Mouse (Mus musculus): Measurements from ENCODE around the gene Susd6. TPM values are rescaled to one million over a fixed set of nuclear protein-coding genes. Genes with fewer than 3 reads are reported as not detected.

Gene Susd6
- total and polyA plus RNA-seq, 3 experiments = 7.8 to 11.0 (median 8.7) TPM

DNA sequence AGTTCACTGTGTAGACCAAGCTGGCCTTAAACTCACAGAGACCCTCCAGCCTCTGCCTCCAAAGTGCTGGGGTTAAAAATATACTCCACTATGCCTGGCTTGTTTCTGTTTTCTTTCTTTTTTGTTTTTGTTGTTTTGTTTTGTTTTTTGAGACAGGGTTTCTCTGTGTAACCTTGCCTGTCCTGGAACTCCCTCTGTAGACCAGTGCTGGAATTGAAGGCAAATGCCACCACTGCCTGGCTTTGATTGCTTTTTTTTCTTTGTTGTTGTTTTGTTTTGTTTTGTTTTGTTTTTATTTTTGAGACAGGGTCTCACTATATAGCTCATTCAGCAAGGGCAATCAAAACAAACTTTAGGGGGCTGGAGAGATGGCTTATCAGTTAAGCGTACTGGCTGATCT lies 11.1 kb downstream of the Susd6 start:
- dilution Hi-C loops (cut with MboI; ENCODE audit: extremely low pct_ligation_motif_present, extremely low pct_unique_long_range_greater_than_20kb, low sequenced_read_pairs) = no loop called here
- no peak overlapping the region for H3K4me2 ChIP-seq (ENCODE audit: insufficient read depth, low read depth, poor library complexity, severe bottlenecking)
- in situ Hi-C loops (cut with MboI; ENCODE audit: low pct_ligation_motif_present, low pct_unique_long_range_greater_than_20kb, low sequenced_read_pairs) = no loop called here

DNA sequence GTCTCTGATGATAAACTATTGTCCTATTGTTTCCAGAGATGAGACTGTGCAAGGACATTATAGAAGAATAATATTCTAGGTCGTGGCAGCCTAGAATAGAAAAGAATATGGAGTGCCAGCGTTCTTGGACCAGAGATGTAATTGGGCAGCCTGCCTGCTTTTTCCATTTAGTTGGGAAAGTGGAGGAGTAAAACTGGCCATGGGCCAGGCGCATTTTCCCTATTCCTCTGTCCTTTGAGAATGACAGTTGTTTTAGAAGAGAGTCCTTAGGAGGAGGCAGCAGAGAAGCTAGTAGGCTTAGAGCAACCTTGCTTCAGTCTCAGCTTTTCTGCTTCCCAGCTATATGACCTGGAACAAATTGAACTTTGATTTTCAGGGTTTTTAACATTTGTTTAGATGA lies 13.6 kb downstream of the Susd6 start:
- no peak overlapping the region for H3K4me3 ChIP-seq (replicated peaks in 1 of 3; ENCODE audit: low read depth in 2 of 3, low read length in 2 of 3, poor library complexity in 1 of 3)
- peaks cover 0 to 15% of the 10 kb centered on the region in 2 experiments for H3K36me3 ChIP-seq (replicated peaks in 1 of 2; ENCODE audit: control insufficient read depth in 1 of 2, insufficient read depth in 1 of 2, low read length in 1 of 2)
- in situ Hi-C loops (cut with MboI; ENCODE audit: low pct_ligation_motif_present, low pct_unique_long_range_greater_than_20kb, low sequenced_read_pairs) (no loop called here), dilution Hi-C loops (cut with MboI; ENCODE audit: extremely low pct_ligation_motif_present, extremely low pct_unique_long_range_greater_than_20kb, low sequenced_read_pairs) (no loop called here)
- H3K4me1 ChIP-seq (ENCODE audit: control insufficient read depth in 1 of 2, insufficient read depth in 2 of 2) = peaks cover 3 to 40% of the 10 kb centered on the region in 2 experiments; a peak in 3 of 4 replicates
- peaks cover 22% of the 10 kb centered on the region for H3K79me2 ChIP-seq (replicated peaks; ENCODE audit: control insufficient read depth, extremely low read depth, insufficient read depth, poor library complexity, severe bottlenecking)
- no peaks in the 10 kb centered on the region for H3K27me3 ChIP-seq (replicated peaks)
- no peak for DNase-seq (ENCODE audit: extremely low read depth)
- H3K9me3 ChIP-seq (replicated peaks; ENCODE audit: low read length) = no peaks in the 10 kb centered on the region
- H3K27ac ChIP-seq (ENCODE audit: insufficient read depth, low read depth) = no peak overlapping the region
- no peak for TF ChIP-seq POLR2A (IDR thresholded peaks at IDR 0.05; ENCODE audit: low read depth, low read length)
- TF ChIP-seq TBP (conservative IDR thresholded peaks at IDR 0.05; ENCODE audit: low read depth, low read length) = no peak
- TF ChIP-seq ELF1 (IDR thresholded peaks at IDR 0.05; ENCODE audit: low read depth, low read length) = no peak
- TF ChIP-seq GABPA (IDR thresholded peaks at IDR 0.05; ENCODE audit: insufficient replicate concordance, low read depth, low read length) = no peak
- TF ChIP-seq CTCF (conservative IDR thresholded peaks at IDR 0.05 in 1 of 2, IDR thresholded peaks at IDR 0.05 in 1 of 2; ENCODE audit: low read depth in 2 of 2, low read length in 2 of 2) = no peak
- no peak for TF ChIP-seq EP300 (IDR thresholded peaks at IDR 0.05; ENCODE audit: low read length)
- H3K4me2 ChIP-seq (ENCODE audit: insufficient read depth, low read depth, poor library complexity, severe bottlenecking) = no peak overlapping the region
- no peak overlapping the region for H3K9ac ChIP-seq (ENCODE audit: insufficient read depth, low read depth)

More for the DNA sequence above, 11.1 kb downstream of the Susd6 start:
- peaks cover 3 to 42% of the 10 kb centered on the region in 2 experiments; a peak in 3 of 4 replicates for H3K4me1 ChIP-seq (ENCODE audit: control insufficient read depth in 1 of 2, insufficient read depth in 2 of 2)
- no peaks in the 10 kb centered on the region for H3K9me3 ChIP-seq (replicated peaks; ENCODE audit: low read length)
- H3K27me3 ChIP-seq (replicated peaks) = no peaks in the 10 kb centered on the region
- no peak overlapping the region for H3K4me3 ChIP-seq (replicated peaks in 1 of 3; ENCODE audit: low read depth in 2 of 3, low read length in 2 of 3, poor library complexity in 1 of 3)
- TF ChIP-seq ZKSCAN1 (IDR thresholded peaks at IDR 0.05; ENCODE audit: borderline replicate concordance, low read depth, low read length) (no peak), MAZ (IDR thresholded peaks at IDR 0.05; ENCODE audit: low read depth, low read length) (no peak), RAD21 (IDR thresholded peaks at IDR 0.05; ENCODE audit: low read depth, low read length) (peak; percentile 34), EP300 (IDR thresholded peaks at IDR 0.05; ENCODE audit: low read length) (no peak), NRF1 (IDR thresholded peaks at IDR 0.05; ENCODE audit: low read depth, low read length) (no peak), USF2 (conservative IDR thresholded peaks at IDR 0.05; ENCODE audit: low read depth, low read length) (no peak), CTCF (conservative IDR thresholded peaks at IDR 0.05 in 1 of 2, IDR thresholded peaks at IDR 0.05 in 1 of 2; ENCODE audit: low read depth in 2 of 2, low read length in 2 of 2) (peak in 1 of 2 experiments; percentile 50; a peak in 2 of 4 replicates), SMC3 (IDR thresholded peaks at IDR 0.05; ENCODE audit: low read depth, low read length) (peak; percentile 34; the same call in 1 of the 2 replicates)
- no peak overlapping the region for H3K27ac ChIP-seq (ENCODE audit: insufficient read depth, low read depth)
- no peak overlapping the region for H3K9ac ChIP-seq (ENCODE audit: insufficient read depth, low read depth)
- no peak for DNase-seq (ENCODE audit: extremely low read depth)
- H3K36me3 ChIP-seq (replicated peaks in 1 of 2; ENCODE audit: control insufficient read depth in 1 of 2, insufficient read depth in 1 of 2, low read length in 1 of 2) = peaks cover 0 to 12% of the 10 kb centered on the region in 2 experiments
- H3K79me2 ChIP-seq (replicated peaks; ENCODE audit: control insufficient read depth, extremely low read depth, insufficient read depth, poor library complexity, severe bottlenecking) = peaks cover 20% of the 10 kb centered on the region

DNA sequence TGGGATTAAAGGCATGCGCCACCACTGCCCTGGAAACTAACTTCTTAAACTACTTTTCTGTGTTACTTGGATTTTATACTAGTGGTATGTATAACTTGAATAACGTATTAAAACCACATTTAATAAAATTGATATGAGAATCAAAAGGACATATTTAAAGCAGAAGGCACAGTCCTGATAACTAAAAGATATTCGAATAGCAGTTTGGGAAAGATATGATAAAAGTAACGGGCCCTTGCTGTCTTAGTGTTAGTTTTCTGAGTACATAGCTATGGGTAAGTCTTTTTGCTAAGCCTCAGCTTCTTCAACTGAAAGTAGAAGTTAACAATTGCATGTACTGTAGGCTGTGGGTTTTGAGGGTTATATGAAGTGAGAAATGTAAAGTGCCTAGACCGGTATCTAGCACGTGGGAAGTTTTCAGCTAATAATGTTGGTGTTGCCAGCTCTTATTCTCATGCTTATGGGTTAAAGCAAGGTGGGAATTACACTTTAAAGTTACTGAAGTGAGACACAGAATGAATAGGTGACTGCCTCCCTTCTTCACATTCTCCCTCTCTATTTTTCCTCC lies 14.6 kb downstream of the Susd6 start:
- in situ Hi-C loops (cut with MboI; ENCODE audit: low pct_ligation_motif_present, low pct_unique_long_range_greater_than_20kb, low sequenced_read_pairs) = no loop called here
- dilution Hi-C loops (cut with MboI; ENCODE audit: extremely low pct_ligation_motif_present, extremely low pct_unique_long_range_greater_than_20kb, low sequenced_read_pairs) = no loop called here
- Histone ChIP-seq H3K79me2 (replicated peaks; ENCODE audit: control insufficient read depth, extremely low read depth, insufficient read depth, poor library complexity, severe bottlenecking) (peaks cover 22% of the 10 kb centered on the region), H3K9ac (ENCODE audit: insufficient read depth, low read depth) (no peak overlapping the region), H3K4me1 (ENCODE audit: control insufficient read depth in 1 of 2, insufficient read depth in 2 of 2) (peaks cover 3 to 43% of the 10 kb centered on the region in 2 experiments; a peak in 3 of 4 replicates), H3K27me3 (replicated peaks) (no peaks in the 10 kb centered on the region), H3K27ac (ENCODE audit: insufficient read depth, low read depth) (no peak overlapping the region), H3K4me2 (ENCODE audit: insufficient read depth, low read depth, poor library complexity, severe bottlenecking) (no peak overlapping the region), H3K9me3 (replicated peaks; ENCODE audit: low read length) (no peaks in the 10 kb centered on the region), H3K36me3 (replicated peaks in 1 of 2; ENCODE audit: control insufficient read depth in 1 of 2, insufficient read depth in 1 of 2, low read length in 1 of 2) (peaks cover 0 to 13% of the 10 kb centered on the region in 2 experiments), H3K4me3 (replicated peaks in 1 of 3; ENCODE audit: low read depth in 2 of 3, low read length in 2 of 3, poor library complexity in 1 of 3) (no peak overlapping the region)
- TF ChIP-seq E2F4 (IDR thresholded peaks at IDR 0.05; ENCODE audit: insufficient replicate concordance, low read depth, low read length) (no peak), CHD1 (IDR thresholded peaks at IDR 0.05; ENCODE audit: low read depth, low read length) (no peak), BHLHE40 (IDR thresholded peaks at IDR 0.05; ENCODE audit: low read depth, low read length) (no peak), RAD21 (IDR thresholded peaks at IDR 0.05; ENCODE audit: low read depth, low read length) (no peak), USF1 (IDR thresholded peaks at IDR 0.05; ENCODE audit: low read depth, low read length) (no peak), GABPA (IDR thresholded peaks at IDR 0.05; ENCODE audit: insufficient replicate concordance, low read depth, low read length) (no peak), ZKSCAN1 (IDR thresholded peaks at IDR 0.05; ENCODE audit: borderline replicate concordance, low read depth, low read length) (no peak), POLR2A (IDR thresholded peaks at IDR 0.05; ENCODE audit: low read depth, low read length) (no peak), POLR2AphosphoS2 (IDR thresholded peaks at IDR 0.05; ENCODE audit: low read depth, low read length) (no peak), KAT2A (IDR thresholded peaks at IDR 0.05; ENCODE audit: insufficient replicate concordance, low read length) (no peak), UBTF (IDR thresholded peaks at IDR 0.05; ENCODE audit: low read depth, low read length) (no peak), NELFE (IDR thresholded peaks at IDR 0.05; ENCODE audit: low read depth, low read length) (no peak), SMC3 (IDR thresholded peaks at IDR 0.05; ENCODE audit: low read depth, low read length) (no peak), ZNF384 (IDR thresholded peaks at IDR 0.05; ENCODE audit: low read depth, low read length) (no peak), ETS1 (conservative IDR thresholded peaks at IDR 0.05; ENCODE audit: low read depth, low read length) (no peak), USF2 (conservative IDR thresholded peaks at IDR 0.05; ENCODE audit: low read depth, low read length) (no peak)
- DNase-seq (ENCODE audit: extremely low read depth) = no peak

Measured in CH12.LX (cell line).